Mouse (Mus musculus) spleen, adult 2 months (tissue): ENCODE data around the gene Jmjd4.

Experiments
- CTCF ChIP-seq: fragments of 200-500 bp; IDR thresholded peaks from 2 replicates; pipeline ENCODE4 v1.5.1; 2011; ENCODE audit warnings: mild to moderate bottlenecking, inconsistent platforms; ENCODE audit not compliant: insufficient read depth, insufficient read length, insufficient replicate concordance; ENCODE audit errors: extremely low read depth
- POLR2A ChIP-seq: fragments of 200-500 bp; IDR thresholded peaks from 2 replicates; pipeline ENCODE4 v1.6.1; 2011; ENCODE audit warnings: low read depth, low read length, inconsistent platforms

DNA sequence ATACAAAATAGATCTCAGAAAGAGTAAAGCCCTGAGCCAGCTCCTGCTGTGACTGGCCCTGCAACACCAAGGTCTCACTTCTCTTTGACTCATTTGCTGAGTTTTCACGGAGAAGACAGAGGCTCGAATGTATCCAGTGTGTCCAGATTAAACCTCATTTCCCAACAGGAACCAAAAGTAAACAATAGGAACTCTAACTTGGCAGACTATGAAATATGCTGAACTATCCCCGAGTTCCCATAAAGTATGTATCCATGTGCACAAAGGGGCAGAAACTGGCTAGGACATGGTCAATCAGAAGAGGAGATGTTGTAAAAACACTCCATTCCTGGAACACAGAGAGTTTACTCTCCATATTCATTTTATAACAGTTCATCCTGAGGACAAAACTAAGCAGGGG is 17.6 kb upstream of the Jmjd4 start:
- TF ChIP-seq CTCF (no peak), POLR2A (no peak)
